Mouse (Mus musculus): ENCODE results near the gene Mcrip1. TPM values are rescaled to one million over a fixed set of nuclear protein-coding genes. Genes with fewer than 3 reads are reported as not detected.

Gene Mcrip1
- total RNA-seq, 2 experiments from 2014 or later = 23.4 to 64.7 TPM

Other genes starting within 250 kb of the Mcrip1 start
Only the 30 nearest of the 34 such genes appear.
- gene Actg1, start 201.2 kb downstream of the Mcrip1 start, total RNA-seq (2014; fragmentation: Nextera tagmentation) = 1,412 and 1,653 TPM in 2 replicates
- 733 and 780 TPM in 2 replicates for gene Actg1, start 201.2 kb downstream of the Mcrip1 start, total RNA-seq (2017)
- gene Fscn2, start 188.2 kb downstream of the Mcrip1 start, total RNA-seq (2014; fragmentation: Nextera tagmentation) = not detected in 2 replicates
- gene Fscn2, start 188.2 kb downstream of the Mcrip1 start, total RNA-seq (2017) = not detected in 2 replicates
- gene Faap100, start 171.0 kb downstream of the Mcrip1 start, total RNA-seq (2014; fragmentation: Nextera tagmentation) = 8.3 and 13.2 TPM in 2 replicates
- 12.9 and 18.8 TPM in 2 replicates for gene Faap100, start 171.0 kb downstream of the Mcrip1 start, total RNA-seq (2017)
- 49.2 and 54.6 TPM in 2 replicates for gene Nploc4, start 112.0 kb downstream of the Mcrip1 start, total RNA-seq (2014; fragmentation: Nextera tagmentation)
- gene Nploc4, start 112.0 kb downstream of the Mcrip1 start, total RNA-seq (2017) = 34.1 and 36.6 TPM in 2 replicates
- gene Tspan10, start 107.1 kb downstream of the Mcrip1 start, total RNA-seq (2014; fragmentation: Nextera tagmentation) = not detected in 2 replicates
- not detected in 2 replicates for gene Tspan10, start 107.1 kb downstream of the Mcrip1 start, total RNA-seq (2017)
- gene Pde6g, start 96.2 kb downstream of the Mcrip1 start, total RNA-seq (2014; fragmentation: Nextera tagmentation) = not detected in 2 replicates
- not detected in 2 replicates for gene Pde6g, start 96.2 kb downstream of the Mcrip1 start, total RNA-seq (2017)
- 7.9 and 8.6 TPM in 2 replicates for gene Oxld1, start 91.7 kb downstream of the Mcrip1 start, total RNA-seq (2014; fragmentation: Nextera tagmentation)
- gene Oxld1, start 91.7 kb downstream of the Mcrip1 start, total RNA-seq (2017) = 12.8 and 19.5 TPM in 2 replicates
- 35.6 and 43.0 TPM in 2 replicates for gene Ccdc137, start 91.6 kb downstream of the Mcrip1 start, total RNA-seq (2014; fragmentation: Nextera tagmentation)
- 39.4 and 57.7 TPM in 2 replicates for gene Ccdc137, start 91.6 kb downstream of the Mcrip1 start, total RNA-seq (2017)
- 11.7 and 15.1 TPM in 2 replicates for gene Arl16, start 82.1 kb downstream of the Mcrip1 start, total RNA-seq (2014; fragmentation: Nextera tagmentation)
- 19.2 and 22.4 TPM in 2 replicates for gene Arl16, start 82.1 kb downstream of the Mcrip1 start, total RNA-seq (2017)
- gene Mrpl12, start 65.1 kb downstream of the Mcrip1 start, total RNA-seq (2014; fragmentation: Nextera tagmentation) = 113 and 121 TPM in 2 replicates
- 131 and 159 TPM in 2 replicates for gene Mrpl12, start 65.1 kb downstream of the Mcrip1 start, total RNA-seq (2017)
- 20.6 and 21.3 TPM in 2 replicates for gene Slc25a10, start 57.9 kb downstream of the Mcrip1 start, total RNA-seq (2014; fragmentation: Nextera tagmentation)
- gene Slc25a10, start 57.9 kb downstream of the Mcrip1 start, total RNA-seq (2017) = 20.5 and 26.2 TPM in 2 replicates
- gene Gcgr, start 19.0 kb downstream of the Mcrip1 start, total RNA-seq (2014; fragmentation: Nextera tagmentation) = not detected in 2 replicates
- gene Gcgr, start 19.0 kb downstream of the Mcrip1 start, total RNA-seq (2017) = not detected in 2 replicates
- not detected in 2 replicates for gene Ppp1r27, start 1.4 kb upstream of the Mcrip1 start, total RNA-seq (2014; fragmentation: Nextera tagmentation)
- not detected in 2 replicates for gene Ppp1r27, start 1.4 kb upstream of the Mcrip1 start, total RNA-seq (2017)
- 864 and 921 TPM in 2 replicates for gene P4hb, start 23.5 kb upstream of the Mcrip1 start, total RNA-seq (2014; fragmentation: Nextera tagmentation)
- gene P4hb, start 23.5 kb upstream of the Mcrip1 start, total RNA-seq (2017) = 1,372 and 1,702 TPM in 2 replicates
- 514 and 552 TPM in 2 replicates for gene Arhgdia, start 31.9 kb upstream of the Mcrip1 start, total RNA-seq (2014; fragmentation: Nextera tagmentation)
- 163 and 168 TPM in 2 replicates for gene Arhgdia, start 31.9 kb upstream of the Mcrip1 start, total RNA-seq (2017)
- gene Alyref, start 48.6 kb upstream of the Mcrip1 start, total RNA-seq (2014; fragmentation: Nextera tagmentation) = 161 and 171 TPM in 2 replicates
- gene Alyref, start 48.6 kb upstream of the Mcrip1 start, total RNA-seq (2017) = 315 and 430 TPM in 2 replicates
- 80.9 and 96.2 TPM in 2 replicates for gene Anapc11, start 48.7 kb upstream of the Mcrip1 start, total RNA-seq (2014; fragmentation: Nextera tagmentation)
- 26.9 and 27.0 TPM in 2 replicates for gene Anapc11, start 48.7 kb upstream of the Mcrip1 start, total RNA-seq (2017)
- gene Npb, start 58.8 kb upstream of the Mcrip1 start, total RNA-seq (2014; fragmentation: Nextera tagmentation) = not detected in 2 replicates
- gene Npb, start 58.8 kb upstream of the Mcrip1 start, total RNA-seq (2017) = not detected in 2 replicates
- gene Pcyt2, start 68.2 kb upstream of the Mcrip1 start, total RNA-seq (2014; fragmentation: Nextera tagmentation) = 48.1 and 70.3 TPM in 2 replicates
- 21.9 and 35.5 TPM in 2 replicates for gene Pcyt2, start 68.2 kb upstream of the Mcrip1 start, total RNA-seq (2017)
- 66.1 and 81.1 TPM in 2 replicates for gene Sirt7, start 75.5 kb upstream of the Mcrip1 start, total RNA-seq (2014; fragmentation: Nextera tagmentation)
- 57.4 and 75.0 TPM in 2 replicates for gene Sirt7, start 75.5 kb upstream of the Mcrip1 start, total RNA-seq (2017)
- gene Mafg, start 83.9 kb upstream of the Mcrip1 start, total RNA-seq (2014; fragmentation: Nextera tagmentation) = 28.7 and 37.0 TPM in 2 replicates
- gene Mafg, start 83.9 kb upstream of the Mcrip1 start, total RNA-seq (2017) = 30.2 and 36.6 TPM in 2 replicates
- 14.6 and 15.9 TPM in 2 replicates for gene Pycr1, start 94.0 kb upstream of the Mcrip1 start, total RNA-seq (2014; fragmentation: Nextera tagmentation)
- 4.6 and 8.9 TPM in 2 replicates for gene Pycr1, start 94.0 kb upstream of the Mcrip1 start, total RNA-seq (2017)
- gene Myadml2, start 98.4 kb upstream of the Mcrip1 start, total RNA-seq (2014; fragmentation: Nextera tagmentation) = not detected in 2 replicates
- 0.69 and 1.9 TPM in 2 replicates for gene Myadml2, start 98.4 kb upstream of the Mcrip1 start, total RNA-seq (2017)
- gene Notum, start 111.4 kb upstream of the Mcrip1 start, total RNA-seq (2014; fragmentation: Nextera tagmentation) = not detected in 2 replicates
- gene Notum, start 111.4 kb upstream of the Mcrip1 start, total RNA-seq (2017) = not detected in 2 replicates
- gene Aspscr1, start 123.2 kb upstream of the Mcrip1 start, total RNA-seq (2014; fragmentation: Nextera tagmentation) = 44.6 and 84.7 TPM in 2 replicates
- 29.0 and 33.5 TPM in 2 replicates for gene Aspscr1, start 123.2 kb upstream of the Mcrip1 start, total RNA-seq (2017)
- 99.2 and 129 TPM in 2 replicates for gene Cenpx, start 164.0 kb upstream of the Mcrip1 start, total RNA-seq (2014; fragmentation: Nextera tagmentation)
- 110 and 151 TPM in 2 replicates for gene Cenpx, start 164.0 kb upstream of the Mcrip1 start, total RNA-seq (2017)
- 16.7 and 35.0 TPM in 2 replicates for gene Lrrc45, start 164.2 kb upstream of the Mcrip1 start, total RNA-seq (2014; fragmentation: Nextera tagmentation)
- 30.6 and 46.2 TPM in 2 replicates for gene Lrrc45, start 164.2 kb upstream of the Mcrip1 start, total RNA-seq (2017)
- 2.1 and 5.1 TPM in 2 replicates for gene Rac3, start 171.7 kb upstream of the Mcrip1 start, total RNA-seq (2014; fragmentation: Nextera tagmentation)
- gene Rac3, start 171.7 kb upstream of the Mcrip1 start, total RNA-seq (2017) = 1.1 TPM in 2 replicates
- 15.9 and 24.1 TPM in 2 replicates for gene Dcxr, start 177.6 kb upstream of the Mcrip1 start, total RNA-seq (2014; fragmentation: Nextera tagmentation)
- 14.5 and 18.6 TPM in 2 replicates for gene Dcxr, start 177.6 kb upstream of the Mcrip1 start, total RNA-seq (2017)
- not detected in 2 replicates for gene Cbr2, start 182.4 kb upstream of the Mcrip1 start, total RNA-seq (2014; fragmentation: Nextera tagmentation)
- gene Cbr2, start 182.4 kb upstream of the Mcrip1 start, total RNA-seq (2017) = not detected in 2 replicates

Measured in granulocyte monocyte progenitor cell, adult 5-6 weeks (primary cell).